Mouse (Mus musculus): Measurements from ENCODE around the gene Sestd1.

Gene Sestd1

GRCm38 (mm10) chr2:77212885-77213284 lies 67.5 kb downstream of the Sestd1 start:
- no peak for DNase-seq (ENCODE audit: low read depth, low spot score)

DNA sequence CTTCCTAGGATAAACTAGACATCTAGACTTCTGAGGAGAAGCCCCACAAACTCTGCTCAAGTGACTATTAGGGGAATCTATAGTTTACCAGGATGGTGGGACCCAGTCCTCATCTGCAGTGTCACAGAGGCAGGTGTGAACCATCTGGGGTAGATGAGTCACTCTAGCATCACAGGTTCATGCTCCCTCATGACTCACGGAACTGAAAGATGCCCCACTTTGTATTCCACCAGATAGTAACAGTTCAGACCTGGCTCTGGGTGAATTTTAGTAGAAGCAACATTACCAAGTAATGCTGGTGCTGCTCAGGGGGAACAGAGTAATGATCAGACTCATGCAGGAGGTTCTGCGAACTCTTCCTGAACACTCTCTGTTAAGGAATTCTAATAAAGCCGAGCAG lies 73.4 kb downstream of the Sestd1 start:
- DNase-seq (ENCODE audit: low read depth, low spot score), result no peak

DNA sequence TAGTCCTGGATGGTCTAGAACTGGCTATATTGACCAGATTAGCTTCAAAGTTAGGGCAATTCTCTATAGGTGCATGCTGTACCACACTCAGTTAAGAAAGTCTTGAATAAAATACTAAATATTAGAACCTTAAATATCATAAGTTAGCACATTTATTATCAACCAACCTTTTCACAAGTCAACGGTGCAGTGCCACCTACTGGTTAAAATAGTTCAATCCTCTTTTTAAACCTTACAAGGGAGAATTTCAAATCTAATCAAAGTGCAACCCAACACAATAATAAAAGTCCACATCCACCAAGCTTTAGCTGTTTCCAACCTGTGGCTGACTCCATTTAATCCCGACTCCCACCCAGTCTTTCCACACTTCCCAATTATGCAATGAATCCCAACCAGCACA lies 76.5 kb downstream of the Sestd1 start:
- DNase-seq (ENCODE audit: low read depth, low spot score), result peak; percentile 3

GRCm38 (mm10) chr2:77201900-77202299 lies 78.5 kb downstream of the Sestd1 start:
- no peak for DNase-seq (ENCODE audit: low read depth, low spot score)

- no peak for DNase-seq (ENCODE audit: low read depth, low spot score)
These were observed 79.3 kb downstream of the Sestd1 start for GRCm38 (mm10) chr2:77200958-77201614.

- DNase-seq (ENCODE audit: low read depth, low spot score), result no peak
These were observed 80.0 kb downstream of the Sestd1 start for GRCm38 (mm10) chr2:77200379-77200778.

DNA sequence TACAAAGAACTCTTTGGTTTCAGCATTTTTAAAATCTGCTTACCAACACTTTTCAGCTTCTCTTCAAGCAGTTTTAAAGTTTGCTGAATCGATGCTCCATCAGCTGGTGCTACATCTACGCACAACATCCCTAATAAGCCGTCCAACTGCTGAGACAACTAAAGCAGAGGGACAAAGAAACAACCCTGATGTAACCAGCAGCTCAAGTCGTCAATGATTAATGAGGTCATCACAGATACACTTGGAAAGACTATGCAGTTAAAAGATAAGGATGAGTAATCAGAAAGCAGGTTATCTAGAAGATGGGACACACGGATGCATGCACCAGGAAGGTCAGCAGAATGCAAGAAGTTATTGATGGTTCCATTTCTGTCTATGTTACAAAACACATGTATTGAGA lies 82.1 kb downstream of the Sestd1 start:
- no peak for DNase-seq (ENCODE audit: low read depth, low spot score)

GRCm38 (mm10) chr2:77196819-77197218 lies 83.6 kb downstream of the Sestd1 start:
- DNase-seq (ENCODE audit: low read depth, low spot score), result no peak

GRCm38 (mm10) chr2:77195056-77195455 lies 85.3 kb downstream of the Sestd1 start:
- DNase-seq (ENCODE audit: low read depth, low spot score), result no peak

GRCm38 (mm10) chr2:77191811-77192210 lies 88.6 kb downstream of the Sestd1 start:
- no peak for DNase-seq (ENCODE audit: low read depth, low spot score)

- no peak for DNase-seq (ENCODE audit: low read depth, low spot score)
These were observed 89.5 kb downstream of the Sestd1 start for GRCm38 (mm10) chr2:77190891-77191290.

DNA sequence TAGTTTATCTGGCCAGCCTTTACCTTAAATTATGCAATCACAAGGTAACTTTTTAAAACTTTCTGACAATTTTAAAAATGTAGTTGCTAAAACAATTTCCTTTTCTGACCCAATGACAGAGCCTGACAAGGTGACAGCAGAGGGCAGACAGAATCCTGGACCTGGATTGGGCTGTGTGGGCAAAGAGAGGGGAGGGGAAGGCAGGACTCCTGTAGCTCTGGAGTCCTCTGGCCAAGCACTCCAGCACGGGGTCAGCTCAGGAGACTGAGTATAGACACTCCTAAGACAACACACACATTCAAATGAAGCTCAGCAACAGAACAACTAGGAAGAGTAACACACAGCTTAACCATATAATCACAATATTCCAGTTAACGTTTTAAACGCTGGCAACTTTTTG lies 90.1 kb downstream of the Sestd1 start:
- DNase-seq (ENCODE audit: low read depth, low spot score), result no peak

DNA sequence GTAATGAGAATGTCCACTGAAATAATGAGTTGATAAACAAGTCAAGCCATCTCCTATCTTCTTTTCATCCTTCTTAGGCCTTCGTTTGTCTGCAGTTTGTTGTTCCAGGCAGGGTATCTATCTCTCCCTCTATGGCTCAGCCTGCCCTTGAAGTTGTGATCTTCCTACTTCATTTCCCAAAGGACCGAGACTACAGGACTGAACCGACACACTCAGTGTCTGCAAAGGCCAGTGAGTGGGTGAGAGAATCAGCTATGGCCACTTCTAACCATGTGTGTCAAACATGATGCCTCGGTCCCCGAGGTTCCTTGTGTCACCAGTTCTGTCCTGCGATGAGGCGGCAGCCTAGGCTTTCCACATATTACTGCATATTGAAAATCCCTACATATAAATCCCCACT lies 90.7 kb downstream of the Sestd1 start:
- DNase-seq (ENCODE audit: low read depth, low spot score), result no peak

- DNase-seq (ENCODE audit: low read depth, low spot score), result no peak
These were observed 92.9 kb downstream of the Sestd1 start for GRCm38 (mm10) chr2:77187501-77187900.

DNA sequence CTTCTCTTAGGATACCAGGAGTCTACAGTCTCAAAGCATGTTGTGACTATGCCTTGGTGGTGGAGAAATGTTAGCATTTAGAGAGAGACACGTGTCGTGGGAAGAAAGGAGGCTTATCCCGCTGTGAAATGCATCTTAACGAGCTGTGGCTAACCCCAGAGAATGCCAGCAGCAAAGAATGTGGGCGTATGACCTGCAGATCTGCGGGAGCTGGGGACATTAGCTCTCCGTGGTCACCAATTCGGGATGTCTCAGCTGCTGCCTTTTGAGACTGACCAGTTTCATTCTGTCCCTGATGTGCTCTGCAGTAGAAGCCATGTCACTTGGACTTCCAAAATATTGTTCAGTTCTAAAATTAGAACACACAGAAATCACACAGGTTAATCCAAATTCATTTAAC lies 93.5 kb downstream of the Sestd1 start:
- no peak for DNase-seq (ENCODE audit: low read depth, low spot score)

GRCm38 (mm10) chr2:77184049-77184571 lies 96.3 kb downstream of the Sestd1 start:
- DNase-seq (ENCODE audit: low read depth, low spot score), result no peak

DNA sequence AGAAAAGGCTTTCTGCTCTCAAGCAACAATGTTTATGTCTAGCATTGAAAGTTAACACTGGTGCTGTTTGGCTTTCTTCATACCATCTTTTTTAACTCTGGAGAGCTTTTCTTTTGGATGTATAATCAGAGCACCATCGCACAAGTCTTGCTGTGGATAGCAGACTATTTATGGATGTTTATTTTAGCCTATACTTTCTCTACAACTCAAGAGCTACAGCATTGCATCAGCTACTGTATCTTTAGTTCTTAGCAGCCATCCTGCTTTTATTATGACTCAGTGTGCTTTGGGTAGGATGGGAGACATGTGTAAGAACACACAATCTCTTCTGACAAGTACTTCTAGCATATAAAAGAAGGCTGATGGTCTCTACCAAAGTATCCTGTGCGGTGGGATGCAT lies 96.7 kb downstream of the Sestd1 start:
- DNase-seq (ENCODE audit: low read depth, low spot score), result no peak

DNA sequence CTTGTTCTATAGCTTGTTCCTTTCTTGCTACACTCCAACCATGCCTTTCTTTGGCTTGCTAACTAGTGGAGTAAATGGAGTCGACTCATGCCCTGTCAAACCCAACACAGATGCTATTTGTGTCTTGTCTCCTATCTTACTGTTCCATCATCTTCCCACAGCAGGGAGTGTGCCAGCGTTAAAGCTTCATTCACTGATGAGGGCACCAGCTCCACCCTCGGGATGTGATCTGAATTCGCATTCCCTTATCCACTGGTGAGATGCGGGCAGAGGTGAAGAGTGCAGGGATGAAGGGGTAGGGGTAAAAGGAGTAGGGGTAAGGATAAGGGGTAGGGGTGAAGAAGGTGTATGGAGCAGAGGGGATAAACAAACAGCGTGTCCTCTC lies 97.4 kb downstream of the Sestd1 start:
- DNase-seq (ENCODE audit: low read depth, low spot score), result no peak

DNA sequence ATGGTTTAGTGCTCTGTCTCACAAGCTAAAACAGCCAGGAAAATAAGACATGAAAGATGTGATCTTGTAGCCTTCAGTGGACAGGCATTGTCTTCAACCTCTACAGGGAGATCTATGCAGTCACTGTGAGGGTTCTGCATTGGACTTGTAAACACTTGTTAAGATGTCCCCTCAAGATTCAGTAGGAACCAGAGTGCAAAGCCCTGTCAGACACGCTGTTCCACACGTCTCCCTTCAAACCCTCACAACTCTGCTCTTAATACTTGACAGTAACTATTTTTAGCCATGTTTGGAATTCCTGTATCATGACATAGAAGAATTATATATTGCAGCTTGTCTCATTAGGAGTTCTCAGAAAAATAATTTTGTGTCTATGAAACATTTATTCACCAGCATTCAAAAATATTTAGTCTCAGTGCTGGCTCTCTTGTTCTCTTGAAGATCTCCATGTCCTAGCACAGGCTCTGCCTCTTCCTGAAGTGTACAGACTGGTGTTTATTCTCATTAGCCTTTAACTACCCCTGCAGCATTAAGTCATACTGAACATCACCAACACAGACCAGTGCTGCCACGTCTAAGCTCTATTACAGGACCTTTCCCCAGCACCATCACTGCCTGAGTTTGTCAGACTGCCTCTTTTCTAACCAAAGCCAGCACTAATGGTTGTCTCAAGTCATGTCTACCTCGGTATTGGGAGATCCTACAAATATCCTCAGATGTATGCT lies 98.0 kb downstream of the Sestd1 start:
- no peak for DNase-seq (ENCODE audit: low read depth, low spot score)

DNA sequence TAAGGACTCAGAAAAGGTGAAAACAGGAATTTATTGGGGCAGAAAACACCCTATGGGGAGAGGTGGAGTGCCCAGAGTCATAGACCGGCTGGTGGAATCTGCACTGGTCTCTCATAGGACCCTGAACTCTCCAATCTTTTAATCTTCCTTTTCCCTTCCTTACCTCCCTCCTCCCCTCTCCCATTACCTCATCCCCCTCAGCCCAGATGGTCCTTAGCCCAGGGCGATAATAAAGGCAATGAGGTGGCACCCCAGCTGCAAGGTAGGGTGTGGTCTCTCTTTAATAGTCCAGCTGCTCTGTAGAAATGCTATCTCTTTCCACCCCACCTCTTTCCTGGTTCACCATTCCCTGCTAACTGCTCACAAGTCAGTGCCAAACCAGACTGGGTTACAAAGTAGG lies 102.9 kb downstream of the Sestd1 start:
- DNase-seq (ENCODE audit: low read depth, low spot score), result no peak

GRCm38 (mm10) chr2:77176413-77176812 lies 104.0 kb downstream of the Sestd1 start:
- DNase-seq (ENCODE audit: low read depth, low spot score), result no peak

- no peak for DNase-seq (ENCODE audit: low read depth, low spot score)
These were observed 105.0 kb downstream of the Sestd1 start for GRCm38 (mm10) chr2:77175411-77175810.

- no peak for DNase-seq (ENCODE audit: low read depth, low spot score)
These were observed 106.1 kb downstream of the Sestd1 start for GRCm38 (mm10) chr2:77174313-77174712.
